ENCODE assay signal across 14 mouse cellular contexts in the genomic region with DNA sequence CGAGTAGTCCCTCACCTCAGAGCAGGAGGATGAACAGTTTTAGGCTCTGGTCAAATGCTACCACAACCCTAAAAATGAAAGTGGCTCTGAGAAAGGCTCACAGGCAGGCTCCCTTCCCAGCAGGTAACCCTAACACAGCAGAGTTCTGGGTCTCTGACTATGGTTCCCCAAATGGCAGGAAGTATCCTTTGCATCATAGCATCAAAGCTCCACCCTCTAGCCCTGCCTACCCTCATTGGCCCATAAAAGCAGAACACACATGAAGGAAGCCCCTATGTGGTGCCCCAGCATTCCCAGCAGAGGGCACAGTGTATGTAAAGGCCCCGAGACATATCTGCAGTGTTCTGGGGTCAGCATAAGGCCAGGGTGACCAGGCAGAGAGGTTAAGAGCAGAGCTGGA.
DNase-seq lines count a peak whose midpoint lies in the region; ATAC-seq and TF ChIP-seq lines count a peak whose summit lies in the region.
"Had no signal": no experiment of that assay in that cellular context is flagged by ENCODE, and none has a peak within 500 bp of the region (broad histone marks: within the 10 kb centered on the region; RNA-seq: fewer than 3 reads in every experiment).

No protein-coding gene starts in this region.

- no peak overlapping the region for H3K4me3 ChIP-seq in lung, adult 2 months (replicated peaks; ENCODE audit: extremely low read depth, low read depth, low read length)
- H3K4me3 ChIP-seq: embryonic facial prominence, embryonic 10.5 days; forebrain, embryonic 10.5 days had no signal

- TF ChIP-seq POLR2A in lung, adult 2 months (IDR thresholded peaks at IDR 0.05; ENCODE audit: borderline replicate concordance, extremely low read depth, low read depth, low read length), result no peak

- ATAC-seq in neutrophil, adult 5-6 weeks (ENCODE audit: extremely low read depth, insufficient number of reproducible peaks, low FRiP score, poor library complexity, severe bottlenecking), result peak; percentile 96

- WGBS in lung, adult 2 months, result 80% methylated on average over 2 of the region's 2 CpGs

- no peak for TF ChIP-seq CTCF in lung, adult 2 months (IDR thresholded peaks at IDR 0.05; ENCODE audit: insufficient read depth, low read length)

- no peaks in the 10 kb centered on the region for H3K4me1 ChIP-seq in lung, adult 2 months (ENCODE audit: control insufficient read depth, insufficient read depth, low read length)

- DNase-seq in lung, postnatal 25 days (ENCODE audit: low spot score), result peak; percentile 42
- DNase-seq in lung, adult 2 months, result no peak
- DNase-seq in liver, result peak; percentile 18
- peak; percentile 30 for DNase-seq in thymus, postnatal 25 days
- no peak for DNase-seq in gastrocnemius, postnatal 4 days (ENCODE audit: low spot score in 2 of 2)
- DNase-seq in cerebellum, postnatal 10 days, result no peak
- no peak for DNase-seq in left cerebral cortex, adult 18-20 months (ENCODE audit: low spot score in 2 of 2)
- DNase-seq: cerebellum, adult 9-10 months; gastrocnemius, postnatal 36 days; heart, postnatal 14 days; kidney, postnatal 25 days had no signal

Comparison
In these comparisons a context has a peak if more than half of its experiments do, and no peak if none do; other contexts are left out.
1. DNase-seq: peak in lung, postnatal 25 days (single experiment), liver (single experiment) and thymus, postnatal 25 days (single experiment); none in lung, adult 2 months (single experiment), gastrocnemius, postnatal 4 days (0 of 2), cerebellum, postnatal 10 days (0 of 2) and left cerebral cortex, adult 18-20 months (0 of 2).